Mouse (Mus musculus): ENCODE measurements around the gene Ptprd. TPM values are rescaled to one million over a fixed set of nuclear protein-coding genes. Genes with fewer than 3 reads are reported as not detected.

The Ptprd gene
- total and polyA plus RNA-seq, 3 experiments: 0.30 to 0.66 TPM; not detected in 1

DNA sequence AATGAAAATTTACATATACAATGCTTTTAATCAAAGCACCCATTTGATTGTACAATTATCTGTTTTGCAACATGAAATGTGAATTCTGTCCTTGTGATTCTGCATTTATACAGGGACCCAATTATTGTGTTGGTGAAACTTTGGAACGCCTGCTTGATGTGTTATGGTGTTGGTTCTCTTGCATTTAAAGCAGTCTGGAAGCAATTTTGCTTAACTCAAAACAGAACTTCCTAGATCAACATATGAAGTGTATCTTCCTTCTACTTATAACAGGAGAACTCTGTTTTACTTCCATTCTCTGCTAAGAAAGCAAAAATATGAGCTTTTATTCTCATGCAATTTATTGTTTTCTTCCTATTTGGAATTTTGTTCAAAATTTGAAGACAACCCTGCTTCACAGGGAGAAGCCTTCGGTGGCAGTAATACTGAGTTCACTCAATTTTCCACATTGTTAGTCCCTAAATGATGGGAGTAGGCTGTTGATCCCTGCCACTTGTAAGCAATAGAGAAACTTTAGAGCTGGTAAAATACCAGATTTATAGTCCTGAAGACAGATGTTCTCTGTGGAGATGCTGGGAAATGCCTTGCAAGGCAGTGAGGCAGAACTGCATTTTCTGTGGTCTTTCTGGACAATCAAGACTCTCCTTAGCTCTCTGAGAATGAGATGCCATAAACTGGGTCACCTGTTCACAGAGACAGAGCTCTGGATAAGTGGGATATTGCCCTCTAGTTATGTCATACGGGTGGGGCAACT lies 1234.5 kb downstream of the Ptprd start:
- no peak for TF ChIP-seq POLR2AphosphoS5 (IDR thresholded peaks at IDR 0.05; ENCODE audit: insufficient replicate concordance, low read depth, low read length)
- TF ChIP-seq GATA2 (IDR thresholded peaks at IDR 0.05; ENCODE audit: borderline replicate concordance, low read depth, low read length): no peak
- no peak for TF ChIP-seq TAL1 (conservative IDR thresholded peaks at IDR 0.05; ENCODE audit: low read depth, low read length)
- Histone ChIP-seq H3K4me3 (ENCODE audit: low read depth, low read length) (no peak overlapping the region), H3K27me3 (ENCODE audit: insufficient read depth, low read length) (no peaks in the 10 kb centered on the region), H3K4me1 (ENCODE audit: insufficient read depth, low read depth, low read length) (no peaks in the 10 kb centered on the region), H3K9me3 (replicated peaks) (no peaks in the 10 kb centered on the region), H3K36me3 (replicated peaks) (no peaks in the 10 kb centered on the region)
- ATAC-seq (ENCODE audit: extremely low read depth, insufficient number of reproducible peaks, low FRiP score, poor library complexity, severe bottlenecking) (no peak), DNase-seq (ENCODE audit: low spot score) (no peak)

DNA sequence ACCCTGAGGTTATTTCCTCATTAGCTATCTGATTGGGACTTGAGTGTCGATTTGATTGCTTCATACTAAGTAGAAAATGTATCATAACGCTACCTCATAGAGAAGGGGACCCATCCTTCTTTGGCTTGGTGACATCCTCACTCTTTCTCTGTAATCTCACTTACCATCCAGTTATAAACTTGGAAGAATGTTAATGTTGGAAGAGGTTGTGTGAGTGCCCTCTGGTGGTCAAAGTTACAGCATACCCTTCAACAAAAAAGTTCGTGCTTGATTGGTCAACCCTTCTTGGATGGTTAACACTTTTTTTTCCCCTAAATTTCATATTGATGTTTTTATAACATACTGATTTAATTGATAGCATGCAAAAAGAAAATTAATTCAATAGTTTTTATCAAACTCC lies 1263.5 kb downstream of the Ptprd start:
- H3K4me1 ChIP-seq (ENCODE audit: insufficient read depth, low read depth, low read length): no peaks in the 10 kb centered on the region
- ATAC-seq (ENCODE audit: extremely low read depth, insufficient number of reproducible peaks, low FRiP score, poor library complexity, severe bottlenecking) (no peak; the same call in 1 of the 2 replicates), DNase-seq (ENCODE audit: low spot score) (no peak)
- no peaks in the 10 kb centered on the region for H3K27me3 ChIP-seq (ENCODE audit: insufficient read depth, low read length)
- H3K9me3 ChIP-seq (replicated peaks): peaks cover 2% of the 10 kb centered on the region
- no peak overlapping the region for H3K4me3 ChIP-seq (ENCODE audit: low read depth, low read length)
- no peaks in the 10 kb centered on the region for H3K36me3 ChIP-seq (replicated peaks)
- TF ChIP-seq GATA1 (IDR thresholded peaks at IDR 0.05; ENCODE audit: borderline replicate concordance, low read length) (no peak), TAL1 (conservative IDR thresholded peaks at IDR 0.05; ENCODE audit: low read depth, low read length) (no peak), CTCF (IDR thresholded peaks at IDR 0.05; ENCODE audit: low read depth, low read length) (no peak), GATA2 (IDR thresholded peaks at IDR 0.05; ENCODE audit: borderline replicate concordance, low read depth, low read length) (no peak), POLR2AphosphoS5 (IDR thresholded peaks at IDR 0.05; ENCODE audit: insufficient replicate concordance, low read depth, low read length) (no peak)

DNA sequence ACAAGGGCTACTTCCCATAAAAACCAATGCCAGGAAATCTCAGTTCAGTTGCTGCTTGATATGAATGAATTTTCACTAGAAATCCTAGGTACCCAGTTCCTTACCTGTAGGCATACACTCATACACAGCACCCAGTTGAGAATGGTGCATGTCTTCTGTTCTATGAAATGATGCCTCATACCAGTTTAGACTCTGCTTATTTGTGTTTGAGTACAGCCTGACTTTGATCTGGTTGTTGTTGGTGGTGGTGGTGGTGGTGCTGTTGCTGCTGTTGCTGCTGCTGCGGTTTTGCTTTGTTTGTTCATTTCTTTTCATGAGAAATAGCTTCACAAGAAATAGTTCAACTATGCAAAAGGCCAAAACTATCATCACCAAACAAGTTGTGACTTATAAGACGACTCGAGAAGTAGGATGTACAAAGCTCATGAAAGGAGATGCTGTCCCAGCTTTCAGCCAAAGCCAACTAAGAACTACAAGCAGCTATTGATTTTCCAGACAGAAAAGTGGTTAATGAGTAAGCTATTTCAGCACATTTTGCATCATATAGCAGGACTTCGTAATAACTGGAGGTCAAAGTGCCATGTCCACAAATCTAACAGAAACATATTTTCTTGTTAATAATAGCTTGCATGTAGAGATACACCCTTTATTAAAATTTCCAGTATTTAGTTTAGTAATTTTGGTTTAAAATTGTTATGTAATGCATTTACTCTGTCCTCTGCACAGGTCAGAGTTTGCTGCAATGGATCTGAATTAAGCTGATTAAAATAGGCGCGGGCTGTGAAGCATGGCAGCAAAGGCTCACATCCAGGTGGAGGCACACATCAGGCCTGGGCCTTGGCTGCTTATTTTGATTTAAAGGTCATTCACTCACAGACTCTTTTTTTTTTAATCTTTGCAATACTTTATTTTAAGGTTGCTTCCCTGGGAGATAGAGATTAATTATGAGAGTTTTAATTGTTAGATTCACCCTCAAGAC lies 1270.1 kb downstream of the Ptprd start:
- no peak overlapping the region for H3K4me3 ChIP-seq (ENCODE audit: low read depth, low read length)
- TF ChIP-seq TAL1 (conservative IDR thresholded peaks at IDR 0.05; ENCODE audit: low read depth, low read length) (no peak), GATA1 (IDR thresholded peaks at IDR 0.05; ENCODE audit: borderline replicate concordance, low read length) (no peak), POLR2AphosphoS5 (IDR thresholded peaks at IDR 0.05; ENCODE audit: insufficient replicate concordance, low read depth, low read length) (no peak), GATA2 (IDR thresholded peaks at IDR 0.05; ENCODE audit: borderline replicate concordance, low read depth, low read length) (no peak), CTCF (IDR thresholded peaks at IDR 0.05; ENCODE audit: low read depth, low read length) (no peak)
- peaks cover 2% of the 10 kb centered on the region for H3K9me3 ChIP-seq (replicated peaks)
- H3K27me3 ChIP-seq (ENCODE audit: insufficient read depth, low read length): no peaks in the 10 kb centered on the region
- no peak for ATAC-seq (ENCODE audit: extremely low read depth, insufficient number of reproducible peaks, low FRiP score, poor library complexity, severe bottlenecking)
- no peaks in the 10 kb centered on the region for H3K36me3 ChIP-seq (replicated peaks)
- DNase-seq (ENCODE audit: low spot score): no peak
- H3K4me1 ChIP-seq (ENCODE audit: insufficient read depth, low read depth, low read length): no peaks in the 10 kb centered on the region

DNA sequence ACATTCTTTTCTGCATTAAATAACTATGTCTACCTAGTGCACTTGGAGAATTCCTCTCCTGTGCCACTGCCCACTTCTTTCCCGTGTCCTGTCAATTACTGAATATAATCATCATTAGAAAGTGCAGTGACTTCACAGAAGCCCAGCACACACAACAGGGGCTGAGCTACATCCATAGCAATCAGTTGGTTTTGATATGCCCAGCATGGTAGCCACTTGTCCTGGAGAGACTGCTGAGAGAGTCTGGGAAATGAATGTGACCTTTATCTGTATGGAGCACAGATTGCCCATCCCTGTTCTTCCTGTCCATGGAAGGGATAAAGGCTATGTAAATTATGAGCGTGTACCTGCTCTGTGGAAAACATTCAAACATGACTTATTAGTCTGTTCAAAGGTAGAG lies 1280.2 kb downstream of the Ptprd start:
- no peaks in the 10 kb centered on the region for H3K27me3 ChIP-seq (ENCODE audit: insufficient read depth, low read length)
- ATAC-seq (ENCODE audit: extremely low read depth, insufficient number of reproducible peaks, low FRiP score, poor library complexity, severe bottlenecking) (no peak), DNase-seq (ENCODE audit: low spot score) (no peak)
- no peak overlapping the region for H3K4me3 ChIP-seq (ENCODE audit: low read depth, low read length)
- TF ChIP-seq CTCF (IDR thresholded peaks at IDR 0.05; ENCODE audit: low read depth, low read length) (no peak), GATA2 (IDR thresholded peaks at IDR 0.05; ENCODE audit: borderline replicate concordance, low read depth, low read length) (no peak), GATA1 (IDR thresholded peaks at IDR 0.05; ENCODE audit: borderline replicate concordance, low read length) (no peak), POLR2AphosphoS5 (IDR thresholded peaks at IDR 0.05; ENCODE audit: insufficient replicate concordance, low read depth, low read length) (no peak), TAL1 (conservative IDR thresholded peaks at IDR 0.05; ENCODE audit: low read depth, low read length) (no peak)
- no peaks in the 10 kb centered on the region for H3K4me1 ChIP-seq (ENCODE audit: insufficient read depth, low read depth, low read length)
- H3K9me3 ChIP-seq (replicated peaks): peaks cover 2% of the 10 kb centered on the region; the same call in 1 of the 2 replicates
- H3K36me3 ChIP-seq (replicated peaks): no peaks in the 10 kb centered on the region

DNA sequence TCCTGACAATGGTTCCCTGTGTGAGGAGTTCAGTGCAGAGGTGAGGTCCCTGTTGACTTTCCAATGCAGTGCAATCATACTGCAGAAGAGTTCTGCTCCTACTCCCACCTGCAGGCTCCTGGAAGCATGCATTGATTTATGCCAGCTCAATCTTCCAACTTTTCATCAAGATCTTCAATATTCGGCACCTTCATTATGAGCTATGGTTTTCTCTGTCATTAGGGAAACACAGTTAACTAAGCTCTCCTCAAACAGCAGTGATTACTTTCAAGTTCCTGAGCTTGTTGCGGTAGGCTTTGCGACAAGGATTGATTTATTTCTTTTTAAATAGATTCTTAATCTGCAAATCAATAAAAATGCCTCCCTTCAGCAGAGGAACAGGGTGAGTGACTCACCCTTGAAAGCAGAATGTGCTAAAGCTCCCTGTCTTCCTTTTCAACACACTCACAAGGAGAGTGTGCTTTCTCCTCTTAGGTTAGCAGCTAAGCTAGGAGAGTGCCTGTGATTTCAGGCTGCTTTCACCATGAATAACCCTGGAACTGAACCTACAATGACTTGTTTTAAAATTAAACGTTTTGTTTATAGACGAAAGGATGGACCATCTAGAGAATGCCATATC lies 1298.1 kb downstream of the Ptprd start:
- no peaks in the 10 kb centered on the region for H3K4me1 ChIP-seq (ENCODE audit: insufficient read depth, low read depth, low read length)
- H3K9me3 ChIP-seq (replicated peaks): no peaks in the 10 kb centered on the region
- no peak for DNase-seq (ENCODE audit: low spot score)
- H3K36me3 ChIP-seq (replicated peaks): no peaks in the 10 kb centered on the region
- no peaks in the 10 kb centered on the region for H3K27me3 ChIP-seq (ENCODE audit: insufficient read depth, low read length)
- ATAC-seq (ENCODE audit: extremely low read depth, insufficient number of reproducible peaks, low FRiP score, poor library complexity, severe bottlenecking): no peak
- H3K4me3 ChIP-seq (ENCODE audit: low read depth, low read length): no peak overlapping the region
- TF ChIP-seq CTCF (IDR thresholded peaks at IDR 0.05; ENCODE audit: low read depth, low read length) (no peak), GATA1 (IDR thresholded peaks at IDR 0.05; ENCODE audit: borderline replicate concordance, low read length) (no peak), GATA2 (IDR thresholded peaks at IDR 0.05; ENCODE audit: borderline replicate concordance, low read depth, low read length) (no peak), TAL1 (conservative IDR thresholded peaks at IDR 0.05; ENCODE audit: low read depth, low read length) (no peak), POLR2AphosphoS5 (IDR thresholded peaks at IDR 0.05; ENCODE audit: insufficient replicate concordance, low read depth, low read length) (no peak)

Data from G1E (cell line).